Mouse (Mus musculus) midbrain, embryonic 16.5 days (tissue): ENCODE results near the gene Acox2. TPM values are rescaled to one million over a fixed set of nuclear protein-coding genes. Genes with fewer than 3 reads are reported as not detected.

Experiments
- ATAC-seq: fragments of 200-750 bp; cut with Nextera tagmentation; 2 replicates; pipeline ENCODE4 v1.8.0; 2017; ENCODE audit warnings: moderate TSS enrichment
- H3K27ac ChIP-seq: fragments of 300-500 bp; sonication (generic); 2 replicates; pipeline ENCODE4 v1.5.1; 2014; ENCODE audit warnings: mild to moderate bottlenecking, low read length, mixed read lengths
- H3K27me3 ChIP-seq: fragments of 300-500 bp; sonication (generic); 2 replicates; pipeline ENCODE4 v1.6.1; 2014; ENCODE audit warnings: low read depth, low read length, mixed read lengths; ENCODE audit not compliant: control insufficient read depth, insufficient read depth
- H3K36me3 ChIP-seq: fragments of 300-500 bp; sonication (generic); 2 replicates; pipeline ENCODE4 v1.6.1; 2014; ENCODE audit warnings: mild to moderate bottlenecking, low read length, moderate library complexity, mixed read lengths; ENCODE audit not compliant: control insufficient read depth, insufficient read depth
- H3K4me1 ChIP-seq: fragments of 300-500 bp; sonication (generic); 2 replicates; pipeline ENCODE4 v1.6.1; 2014; ENCODE audit warnings: mild to moderate bottlenecking, low read length, mixed read lengths; ENCODE audit not compliant: control insufficient read depth, insufficient read depth
- H3K4me2 ChIP-seq: fragments of 300-500 bp; sonication (generic); 2 replicates; pipeline ENCODE4 v1.6.1; 2014; ENCODE audit warnings: mild to moderate bottlenecking, low read length, mixed read lengths
- H3K4me3 ChIP-seq: fragments of 300-500 bp; sonication (generic); 2 replicates; pipeline ENCODE4 v1.5.1; 2014; ENCODE audit warnings: low read depth, mild to moderate bottlenecking, low read length, moderate library complexity, mixed read lengths
- H3K9ac ChIP-seq: fragments of 300-500 bp; sonication (generic); 2 replicates; pipeline ENCODE4 v1.6.1; 2014; ENCODE audit warnings: low read depth, low read length, mixed read lengths
- H3K9me3 ChIP-seq: fragments of 300-500 bp; sonication (generic); replicated peaks from 2 replicates; pipeline ENCODE4 v1.6.1; 2014; ENCODE audit warnings: mild to moderate bottlenecking, low read length, mixed read lengths; ENCODE audit not compliant: control insufficient read depth, poor library complexity, severe bottlenecking
- WGBS: fragments of 180-500 bp; shearing (Covaris S2); extraction: QIAGEN DNeasy Blood & Tissue Kit; methylation state at CpG from one replicate; pipeline ENCODE4 v1.1.7; 2014; 5-methylcytosine and 5-hydroxymethylcytosine counted together
- polyA plus RNA-seq: library from polyadenylated mRNA; unstranded; fragments of >200 nt; fragmentation: Nextera tagmentation; extraction: Ambion mirVana; gene quantifications from 2 replicates; pipeline ENCODE4 v1.2.1, GENCODE M21; 2015

Acox2 gene
- polyA plus RNA-seq, 1 experiment from 2014 or later = not detected

GRCm38 (mm10) chr14:8242388-8242920 lies 16.7 kb downstream of the Acox2 start:
- H3K27ac ChIP-seq = peak overlapping the region; percentile 39; the same call in 1 of the 2 replicates
- no peak overlapping the region for H3K9ac ChIP-seq
- 55% methylated on average over 5 of the region's 5 CpGs for WGBS
- no peak overlapping the region for H3K4me3 ChIP-seq
- no peaks in the 10 kb centered on the region for H3K27me3 ChIP-seq
- H3K36me3 ChIP-seq = no peaks in the 10 kb centered on the region
- peaks cover 4% of the 10 kb centered on the region; the same call in 1 of the 2 replicates for H3K4me1 ChIP-seq
- H3K4me2 ChIP-seq = no peak overlapping the region
- ATAC-seq = peak; percentile 81
- H3K9me3 ChIP-seq = no peaks in the 10 kb centered on the region

- Histone ChIP-seq H3K4me3 (no peak overlapping the region), H3K4me2 (no peak overlapping the region), H3K27me3 (no peaks in the 10 kb centered on the region), H3K9me3 (no peaks in the 10 kb centered on the region), H3K36me3 (no peaks in the 10 kb centered on the region), H3K4me1 (peaks cover 4% of the 10 kb centered on the region; the same call in 1 of the 2 replicates), H3K9ac (no peak overlapping the region), H3K27ac (no peak overlapping the region)
- no peak for ATAC-seq
These were observed 17.3 kb downstream of the Acox2 start for GRCm38 (mm10) chr14:8241816-8242215.

- Histone ChIP-seq H3K4me2 (no peak overlapping the region), H3K9ac (no peak overlapping the region), H3K27ac (no peak overlapping the region), H3K4me1 (no peaks in the 10 kb centered on the region), H3K36me3 (no peaks in the 10 kb centered on the region), H3K27me3 (no peaks in the 10 kb centered on the region), H3K9me3 (no peaks in the 10 kb centered on the region), H3K4me3 (no peak overlapping the region)
- whole genome bisulfite sequencing = 71% methylated on average over 1 of the region's 1 CpGs
- ATAC-seq = no peak
These were observed 25.9 kb downstream of the Acox2 start for GRCm38 (mm10) chr14:8233252-8233651.

GRCm38 (mm10) chr14:8232155-8232910 lies 26.8 kb downstream of the Acox2 start:
- H3K27ac ChIP-seq = no peak overlapping the region
- WGBS = 88% methylated on average over 6 of the region's 6 CpGs
- no peaks in the 10 kb centered on the region for H3K4me1 ChIP-seq
- no peaks in the 10 kb centered on the region for H3K36me3 ChIP-seq
- no peak overlapping the region for H3K4me2 ChIP-seq
- H3K4me3 ChIP-seq = no peak overlapping the region
- no peak overlapping the region for H3K9ac ChIP-seq
- no peak for ATAC-seq
- no peaks in the 10 kb centered on the region for H3K9me3 ChIP-seq
- no peaks in the 10 kb centered on the region for H3K27me3 ChIP-seq

- no peak overlapping the region for H3K27ac ChIP-seq
- 87% methylated on average over 9 of the region's 9 CpGs for WGBS
- H3K27me3 ChIP-seq = no peaks in the 10 kb centered on the region
- H3K36me3 ChIP-seq = no peaks in the 10 kb centered on the region
- no peak for ATAC-seq
- no peak overlapping the region for H3K4me3 ChIP-seq
- no peak overlapping the region for H3K4me2 ChIP-seq
- no peaks in the 10 kb centered on the region for H3K9me3 ChIP-seq
- H3K9ac ChIP-seq = no peak overlapping the region
- no peaks in the 10 kb centered on the region for H3K4me1 ChIP-seq
These were observed 29.7 kb downstream of the Acox2 start for GRCm38 (mm10) chr14:8229367-8230019.

- H3K4me3 ChIP-seq = no peak overlapping the region
- WGBS = 88% methylated on average over 2 of the region's 2 CpGs
- no peak overlapping the region for H3K4me2 ChIP-seq
- no peak for ATAC-seq
- no peak overlapping the region for H3K27ac ChIP-seq
- no peaks in the 10 kb centered on the region for H3K9me3 ChIP-seq
- no peak overlapping the region for H3K9ac ChIP-seq
- peaks cover 8% of the 10 kb centered on the region for H3K36me3 ChIP-seq
- H3K27me3 ChIP-seq = no peaks in the 10 kb centered on the region
- H3K4me1 ChIP-seq = 0 out of 2 replicates have a peak, but pooled peaks cover under 1% of the 10 kb centered on the region
These were observed 34.3 kb downstream of the Acox2 start for GRCm38 (mm10) chr14:8224805-8225204.

GRCm38 (mm10) chr14:8223506-8224293 lies 35.5 kb downstream of the Acox2 start:
- Histone ChIP-seq H3K4me1 (peaks cover 8% of the 10 kb centered on the region; the same call in 1 of the 2 replicates), H3K9ac (no peak overlapping the region), H3K4me3 (no peak overlapping the region), H3K27ac (no peak overlapping the region), H3K36me3 (peaks cover 8% of the 10 kb centered on the region), H3K9me3 (no peaks in the 10 kb centered on the region), H3K4me2 (no peak overlapping the region), H3K27me3 (no peaks in the 10 kb centered on the region)
- ATAC-seq = no peak
- 88% methylated on average over 10 of the region's 10 CpGs for WGBS

GRCm38 (mm10) chr14:8222561-8222960 lies 36.6 kb downstream of the Acox2 start:
- Histone ChIP-seq H3K4me3 (no peak overlapping the region), H3K9ac (no peak overlapping the region), H3K27me3 (no peaks in the 10 kb centered on the region), H3K27ac (no peak overlapping the region), H3K4me1 (peaks cover 15% of the 10 kb centered on the region), H3K36me3 (peaks cover 8% of the 10 kb centered on the region), H3K9me3 (no peaks in the 10 kb centered on the region), H3K4me2 (no peak overlapping the region)
- 97% methylated on average over 16 of the region's 16 CpGs for WGBS
- ATAC-seq = no peak
